Mouse (Mus musculus) heart, adult 8-10 months (tissue): Measurements from ENCODE around the gene Terb1. TPM values are rescaled to one million over a fixed set of nuclear protein-coding genes. Genes with fewer than 3 reads are reported as not detected.

ENCODE experiments used
- DNase-seq: peaks from one replicate; pipeline ENCODE4 v3.0.0; 2022; ENCODE audit warnings: low spot score
- total RNA-seq, 4 experiments: library from RNA; stranded (reverse); gene quantifications; 2 replicates each; pipeline ENCODE4 v1.2.4; 2022

Terb1 gene
- total RNA-seq, 4 experiments from 2014 or later = not detected

GRCm38 (mm10) chr8:104448796-104449195 is 60.9 kb downstream of the Terb1 start:
- DNase-seq = no peak

DNA sequence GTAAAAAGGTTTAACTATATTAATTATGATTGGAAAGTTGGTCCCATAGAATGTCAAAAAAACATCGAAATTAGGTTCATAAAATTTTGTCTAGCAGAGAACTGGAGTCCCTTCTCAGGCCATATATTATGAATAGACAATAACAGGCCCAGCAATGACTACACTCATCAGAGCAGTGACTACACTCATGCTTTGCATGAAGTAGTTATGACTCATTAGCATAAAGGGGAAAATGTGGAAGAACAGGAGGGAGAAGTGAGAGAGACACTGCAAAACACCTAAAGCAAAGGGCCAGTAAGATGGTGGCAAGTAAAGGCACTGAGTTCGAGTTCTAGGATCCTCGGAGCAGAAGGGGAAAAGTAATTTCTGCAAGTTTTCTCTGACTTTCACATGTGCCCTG is 63.7 kb downstream of the Terb1 start:
- DNase-seq = no peak

DNA sequence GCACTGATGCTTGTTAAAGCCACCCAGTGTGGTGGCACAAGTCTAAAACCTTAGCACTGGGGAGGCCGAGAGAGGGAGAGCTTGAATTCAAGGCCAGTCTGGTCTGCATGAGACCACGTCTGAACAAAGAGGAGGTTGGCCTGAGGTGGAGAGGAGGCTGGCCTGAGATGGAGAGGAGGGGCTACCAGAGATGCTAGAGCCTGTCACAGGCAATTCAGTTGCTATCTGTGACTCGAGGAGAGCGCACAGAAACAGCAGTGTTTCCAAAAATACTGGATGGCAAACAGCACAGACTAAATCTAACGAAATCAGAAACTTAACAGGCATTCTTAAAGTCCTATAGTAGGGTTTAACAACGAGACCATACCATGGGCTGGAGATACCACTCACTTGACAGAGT is 64.5 kb downstream of the Terb1 start:
- no peak for DNase-seq

GRCm38 (mm10) chr8:104443125-104443679 is 66.5 kb downstream of the Terb1 start:
- no peak for DNase-seq

DNA sequence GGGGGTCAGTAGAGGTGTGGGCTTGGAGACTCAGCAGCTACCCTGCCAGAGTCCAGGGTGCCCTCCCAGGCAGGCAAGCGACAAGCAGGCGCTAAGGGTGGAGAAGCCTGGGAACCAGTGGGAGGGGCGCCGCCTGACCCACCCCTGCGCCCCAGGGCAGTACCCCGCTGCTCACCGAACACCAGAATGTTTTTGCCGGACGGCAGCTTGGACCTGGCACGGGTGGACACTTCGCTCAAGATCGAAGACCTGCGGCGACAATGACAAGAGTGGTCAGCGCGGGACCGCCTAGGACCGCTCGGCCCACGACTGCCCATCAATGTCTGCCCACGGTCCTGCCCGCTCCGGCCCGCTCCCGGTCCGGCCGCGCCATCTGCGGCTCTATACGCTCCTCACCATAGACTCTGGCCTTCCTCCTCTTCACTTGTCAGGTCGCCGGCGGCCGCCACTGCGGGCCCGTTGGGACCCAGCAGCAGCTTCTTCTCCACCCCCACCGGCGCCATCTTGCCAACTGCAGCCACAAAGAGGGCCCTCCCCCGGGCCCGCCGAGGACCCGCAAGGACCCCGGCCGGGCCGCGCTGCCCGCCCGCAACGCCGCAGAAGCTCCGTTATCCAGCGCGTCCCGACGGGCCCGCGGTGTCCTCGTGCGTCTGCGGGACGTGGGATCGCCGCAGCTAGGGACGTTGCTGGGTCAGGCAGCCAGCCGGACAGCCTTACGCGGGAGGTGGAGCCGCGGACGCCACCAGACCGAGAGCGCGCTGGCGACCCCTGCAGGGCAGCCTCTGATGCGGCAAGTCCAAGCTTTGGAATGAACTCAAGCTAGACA is 67.2 kb downstream of the Terb1 start, which contains the start of gene Dync1li2:
Gene Dync1li2, minus strand, starts transcription at position 749 of the 826 bp plus-strand sequence.
- DNase-seq = peak; percentile 89

DNA sequence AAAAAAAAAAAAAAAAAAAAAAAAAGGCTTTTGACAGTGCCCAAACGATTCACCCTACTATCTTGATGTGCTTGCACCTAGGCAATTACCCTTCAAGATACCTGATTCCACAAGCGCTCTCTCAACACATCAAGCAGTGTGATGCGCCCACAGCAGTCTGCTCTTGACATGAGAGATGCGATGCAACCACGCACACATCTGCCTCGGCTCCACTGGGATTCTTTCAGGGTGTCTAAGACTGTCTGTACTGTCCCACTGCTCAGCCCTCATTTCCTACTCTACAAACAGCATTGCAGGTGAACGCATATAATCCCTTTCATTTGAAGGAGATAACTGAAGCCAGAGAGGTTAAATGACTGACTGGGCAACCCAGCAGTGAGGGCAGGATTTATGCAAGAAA is 68.1 kb downstream of the Terb1 start:
- no peak for DNase-seq

DNA sequence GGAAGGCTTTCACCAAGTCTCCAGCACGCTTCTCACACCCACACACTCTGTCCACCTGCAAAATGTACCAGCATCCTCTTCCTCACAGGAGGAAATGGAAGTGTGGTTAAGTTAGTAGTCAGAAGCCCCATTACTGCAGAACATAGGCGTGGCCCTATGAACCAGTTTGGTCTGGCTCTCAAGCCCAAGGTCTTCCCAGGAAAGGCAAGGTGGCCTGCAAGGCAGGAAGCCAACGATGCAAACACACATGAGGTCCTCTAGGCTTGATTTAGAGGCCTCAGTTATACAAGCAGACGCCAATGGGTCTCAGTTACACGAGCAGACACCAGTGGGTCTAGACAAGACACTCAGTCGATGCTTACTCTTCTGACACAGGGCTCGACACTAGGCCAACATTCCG is 70.2 kb downstream of the Terb1 start:
- DNase-seq = no peak

- DNase-seq = no peak
These were observed 72.1 kb downstream of the Terb1 start for GRCm38 (mm10) chr8:104437494-104438135.

- no peak for DNase-seq
These were observed 73.1 kb downstream of the Terb1 start for GRCm38 (mm10) chr8:104436591-104436990.

- peak; percentile 97 for DNase-seq
These were observed 73.7 kb downstream of the Terb1 start for GRCm38 (mm10) chr8:104436038-104436437.

GRCm38 (mm10) chr8:104434826-104435354 is 74.8 kb downstream of the Terb1 start:
- no peak for DNase-seq

DNA sequence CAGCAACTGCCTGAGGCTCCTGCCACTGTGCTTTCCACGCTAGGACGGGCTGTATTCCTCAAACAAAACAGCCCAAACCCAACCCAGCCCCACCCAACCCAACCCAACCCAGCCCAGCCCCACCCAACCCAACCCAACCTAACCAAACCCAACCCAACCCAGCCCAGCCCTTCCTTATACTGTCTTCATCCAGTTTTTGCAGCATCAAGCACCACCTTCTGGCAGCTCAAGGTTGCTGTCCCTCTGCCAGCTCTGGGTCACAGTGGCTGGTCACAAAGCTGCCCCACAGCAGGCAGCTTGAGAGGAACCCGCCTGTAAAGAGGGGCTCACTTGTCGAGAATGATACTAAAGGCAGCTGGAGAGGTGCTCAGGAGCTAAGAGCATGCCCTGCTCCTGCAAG is 75.4 kb downstream of the Terb1 start:
- DNase-seq = no peak

DNA sequence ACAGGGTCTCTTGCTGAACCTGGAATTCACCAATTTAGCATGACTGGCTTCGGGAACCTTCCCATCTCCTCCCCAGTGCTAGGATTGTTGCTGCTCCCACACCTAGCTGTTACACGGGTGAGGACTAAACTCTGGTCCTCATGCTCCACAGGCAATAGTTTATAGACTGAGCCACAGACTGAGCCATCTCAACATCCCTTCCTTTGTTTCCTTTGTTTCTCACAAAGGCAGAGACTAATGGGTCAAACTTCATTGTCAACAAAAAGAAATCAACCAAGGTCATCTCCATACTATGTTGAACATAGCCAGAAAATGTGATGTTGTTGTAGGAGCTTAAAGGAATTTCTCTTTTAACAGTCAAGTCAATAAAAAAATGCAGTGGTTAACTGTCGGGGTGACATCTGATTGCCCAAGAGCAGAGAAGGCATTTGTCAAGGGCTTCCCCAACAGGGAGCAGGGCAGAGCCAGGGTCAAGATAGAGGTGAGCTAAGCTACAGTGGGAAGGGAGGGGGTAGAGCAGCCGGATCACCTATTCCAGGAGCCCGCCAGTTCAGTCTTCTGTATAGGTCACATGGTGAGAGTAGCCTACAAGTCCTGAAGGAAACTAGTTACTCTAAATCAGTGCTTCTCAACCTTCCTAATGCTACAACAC is 76.4 kb downstream of the Terb1 start:
- DNase-seq = no peak

DNA sequence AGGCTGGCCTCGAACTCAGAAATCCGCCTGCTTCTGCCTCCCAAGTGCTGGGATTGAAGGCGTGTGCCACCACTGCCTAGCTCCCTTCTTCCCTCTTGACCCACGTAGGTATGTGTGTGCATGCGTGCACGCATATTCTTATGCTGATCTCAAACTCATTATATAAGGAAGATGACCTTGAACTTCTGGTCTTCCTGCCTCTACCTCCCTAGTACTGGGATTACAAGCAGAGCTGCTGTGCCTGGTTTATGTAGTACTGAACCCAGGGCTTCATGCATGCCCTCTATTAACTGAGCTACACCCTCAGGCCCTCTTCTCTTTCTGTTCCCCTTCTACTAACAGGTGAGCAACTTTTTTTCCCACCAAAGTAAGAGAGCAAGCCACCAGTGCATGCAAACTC is 77.1 kb downstream of the Terb1 start:
- DNase-seq = no peak

GRCm38 (mm10) chr8:104430230-104430629 is 79.5 kb downstream of the Terb1 start:
- no peak for DNase-seq

- DNase-seq = no peak
These were observed 82.0 kb downstream of the Terb1 start for GRCm38 (mm10) chr8:104427703-104428102.

GRCm38 (mm10) chr8:104422313-104422712 is 87.4 kb downstream of the Terb1 start:
- DNase-seq = no peak

DNA sequence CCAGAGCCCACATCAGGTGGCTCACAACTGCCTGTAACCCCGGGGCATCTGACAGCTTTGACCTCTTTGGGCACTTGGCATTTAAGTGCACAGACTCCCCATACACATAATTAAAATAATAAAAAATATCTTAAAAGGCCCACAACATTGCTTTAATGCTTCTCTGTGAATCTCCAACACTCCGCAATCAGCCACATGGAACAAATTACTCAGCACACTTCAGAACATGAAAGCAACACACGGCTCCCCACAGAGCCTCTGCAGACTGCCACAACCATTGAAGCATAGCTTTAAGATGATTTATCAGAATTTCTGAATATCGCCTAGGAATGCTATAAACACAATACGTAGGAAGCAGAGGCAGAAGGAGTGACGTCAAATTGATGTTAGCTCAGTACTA is 93.7 kb downstream of the Terb1 start:
- DNase-seq = no peak

DNA sequence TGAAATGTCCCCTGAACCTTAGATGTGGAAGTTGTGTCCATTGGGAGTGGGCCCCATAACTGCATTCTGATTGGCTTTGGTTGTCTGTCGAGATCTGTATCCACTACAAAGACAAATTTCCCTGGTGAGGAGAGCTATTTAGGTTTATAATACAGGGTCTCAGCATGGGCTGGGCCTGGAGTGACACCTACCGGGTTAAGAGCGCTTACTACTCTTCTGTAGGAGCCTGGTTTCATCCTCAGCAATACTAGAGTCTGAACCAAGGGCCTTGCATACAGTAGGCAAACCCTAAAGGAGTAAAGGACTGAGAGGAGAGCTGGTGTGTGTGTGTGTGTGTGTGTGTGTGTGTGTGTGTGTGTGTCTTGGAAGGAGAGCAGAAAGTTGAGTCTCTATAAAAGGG is 95.5 kb downstream of the Terb1 start:
- no peak for DNase-seq

GRCm38 (mm10) chr8:104413770-104414169 is 95.9 kb downstream of the Terb1 start:
- no peak for DNase-seq

GRCm38 (mm10) chr8:104412805-104413532 is 96.7 kb downstream of the Terb1 start:
- DNase-seq = no peak
